Mouse (Mus musculus): ENCODE measurements at regions not wholly inside any gene's neighbourhood (a gene's known extent, or its start where the extent isn't known, plus 50 kb on each side); places are given as distances from the start of the nearest gene placed in this dataset.

GRCm38 (mm10) chr16:78730583-78731501 is 154.3 kb upstream of the D16Ertd472e start:
- DNase-seq: no peak
- Histone ChIP-seq H3K4me1 (ENCODE audit: insufficient read depth) (no peaks in the 10 kb centered on the region), H3K4me2 (ENCODE audit: low read depth, low read length) (no peak overlapping the region), H3K9ac (replicated peaks) (no peak overlapping the region), H3K9me3 (ENCODE audit: low read length) (no peaks in the 10 kb centered on the region), H3K27me3 (ENCODE audit: insufficient read depth, low read length) (no peaks in the 10 kb centered on the region), H3K27ac (ENCODE audit: low read depth) (no peak overlapping the region), H3K36me3 (replicated peaks; ENCODE audit: insufficient read depth, low read length) (no peaks in the 10 kb centered on the region), H3K4me3 (ENCODE audit: low read depth, low read length) (no peak overlapping the region)
- TF ChIP-seq CTCF (IDR thresholded peaks at IDR 0.05; ENCODE audit: low read depth) (no peak), EP300 (IDR thresholded peaks at IDR 0.05; ENCODE audit: low read depth) (no peak)
- WGBS (ENCODE audit: insufficient replicate concordance): 79% methylated on average over 13 of the region's 13 CpGs
- no peak for ATAC-seq

GRCm38 (mm10) chr16:78725541-78725940 is 149.0 kb upstream of the D16Ertd472e start:
- DNase-seq (no peak), ATAC-seq (no peak)
- Histone ChIP-seq H3K9me3 (ENCODE audit: low read length) (no peaks in the 10 kb centered on the region), H3K27ac (ENCODE audit: low read depth) (no peak overlapping the region), H3K4me1 (ENCODE audit: insufficient read depth) (no peaks in the 10 kb centered on the region), H3K4me3 (ENCODE audit: low read depth, low read length) (no peak overlapping the region), H3K36me3 (replicated peaks; ENCODE audit: insufficient read depth, low read length) (no peaks in the 10 kb centered on the region), H3K27me3 (ENCODE audit: insufficient read depth, low read length) (no peaks in the 10 kb centered on the region), H3K9ac (replicated peaks) (no peak overlapping the region), H3K4me2 (ENCODE audit: low read depth, low read length) (no peak overlapping the region)
- WGBS (ENCODE audit: insufficient replicate concordance): 82% methylated on average over 2 of the region's 2 CpGs
- TF ChIP-seq EP300 (IDR thresholded peaks at IDR 0.05; ENCODE audit: low read depth) (no peak), CTCF (IDR thresholded peaks at IDR 0.05; ENCODE audit: low read depth) (no peak)

GRCm38 (mm10) chr16:78709943-78710342 is 133.4 kb upstream of the D16Ertd472e start:
- Histone ChIP-seq H3K4me1 (ENCODE audit: insufficient read depth) (no peaks in the 10 kb centered on the region), H3K27me3 (ENCODE audit: insufficient read depth, low read length) (no peaks in the 10 kb centered on the region), H3K9me3 (ENCODE audit: low read length) (no peaks in the 10 kb centered on the region), H3K9ac (replicated peaks) (no peak overlapping the region), H3K4me2 (ENCODE audit: low read depth, low read length) (no peak overlapping the region), H3K4me3 (ENCODE audit: low read depth, low read length) (no peak overlapping the region), H3K27ac (ENCODE audit: low read depth) (no peak overlapping the region), H3K36me3 (replicated peaks; ENCODE audit: insufficient read depth, low read length) (no peaks in the 10 kb centered on the region)
- TF ChIP-seq CTCF (IDR thresholded peaks at IDR 0.05; ENCODE audit: low read depth) (no peak), EP300 (IDR thresholded peaks at IDR 0.05; ENCODE audit: low read depth) (no peak)
- WGBS (ENCODE audit: insufficient replicate concordance): 69% methylated on average over 7 of the region's 7 CpGs
- DNase-seq (no peak), ATAC-seq (no peak)

- no peaks in the 10 kb centered on the region for H3K36me3 ChIP-seq (replicated peaks; ENCODE audit: insufficient read depth, low read length)
- H3K9me3 ChIP-seq (ENCODE audit: low read length): no peaks in the 10 kb centered on the region
- H3K9ac ChIP-seq (replicated peaks): no peak overlapping the region
- no peak overlapping the region for H3K27ac ChIP-seq (ENCODE audit: low read depth)
- ATAC-seq (no peak), DNase-seq (no peak)
- no peak overlapping the region for H3K4me2 ChIP-seq (ENCODE audit: low read depth, low read length)
- 68% methylated on average over 4 of the region's 4 CpGs for whole genome bisulfite sequencing (ENCODE audit: insufficient replicate concordance)
- H3K27me3 ChIP-seq (ENCODE audit: insufficient read depth, low read length): no peaks in the 10 kb centered on the region
- TF ChIP-seq EP300 (IDR thresholded peaks at IDR 0.05; ENCODE audit: low read depth) (no peak), CTCF (IDR thresholded peaks at IDR 0.05; ENCODE audit: low read depth) (no peak)
- no peak overlapping the region for H3K4me3 ChIP-seq (ENCODE audit: low read depth, low read length)
- H3K4me1 ChIP-seq (ENCODE audit: insufficient read depth): no peaks in the 10 kb centered on the region
Observed at GRCm38 (mm10) chr16:78707566-78707965, 131.1 kb upstream of the D16Ertd472e start.

GRCm38 (mm10) chr16:78707165-78707564 is 130.7 kb upstream of the D16Ertd472e start:
- no peak for TF ChIP-seq CTCF (IDR thresholded peaks at IDR 0.05; ENCODE audit: low read depth)
- no peak for TF ChIP-seq EP300 (IDR thresholded peaks at IDR 0.05; ENCODE audit: low read depth)
- no peak overlapping the region for H3K27ac ChIP-seq (ENCODE audit: low read depth)
- H3K4me3 ChIP-seq (ENCODE audit: low read depth, low read length): no peak overlapping the region
- WGBS (ENCODE audit: insufficient replicate concordance): 81% methylated on average over 7 of the region's 7 CpGs
- H3K27me3 ChIP-seq (ENCODE audit: insufficient read depth, low read length): no peaks in the 10 kb centered on the region
- no peak overlapping the region for H3K4me2 ChIP-seq (ENCODE audit: low read depth, low read length)
- DNase-seq (no peak), ATAC-seq (no peak)
- H3K9ac ChIP-seq (replicated peaks): no peak overlapping the region
- H3K36me3 ChIP-seq (replicated peaks; ENCODE audit: insufficient read depth, low read length): no peaks in the 10 kb centered on the region
- H3K9me3 ChIP-seq (ENCODE audit: low read length): no peaks in the 10 kb centered on the region
- no peaks in the 10 kb centered on the region for H3K4me1 ChIP-seq (ENCODE audit: insufficient read depth)

- H3K9ac ChIP-seq (replicated peaks): no peak overlapping the region
- H3K4me1 ChIP-seq (ENCODE audit: insufficient read depth): no peaks in the 10 kb centered on the region
- ATAC-seq (no peak), DNase-seq (no peak)
- no peak overlapping the region for H3K4me2 ChIP-seq (ENCODE audit: low read depth, low read length)
- TF ChIP-seq EP300 (IDR thresholded peaks at IDR 0.05; ENCODE audit: low read depth): no peak
- H3K27ac ChIP-seq (ENCODE audit: low read depth): no peak overlapping the region
- no peaks in the 10 kb centered on the region for H3K36me3 ChIP-seq (replicated peaks; ENCODE audit: insufficient read depth, low read length)
- H3K9me3 ChIP-seq (ENCODE audit: low read length): no peaks in the 10 kb centered on the region
- H3K4me3 ChIP-seq (ENCODE audit: low read depth, low read length): no peak overlapping the region
- no peaks in the 10 kb centered on the region for H3K27me3 ChIP-seq (ENCODE audit: insufficient read depth, low read length)
- 56% methylated on average over 3 of the region's 3 CpGs for WGBS (ENCODE audit: insufficient replicate concordance)
Observed at GRCm38 (mm10) chr16:78697514-78698209, 121.2 kb upstream of the D16Ertd472e start.

All from liver, postnatal 0 days (tissue).